Mouse (Mus musculus): Measurements from ENCODE around the gene Thumpd1. TPM values are rescaled to one million over a fixed set of nuclear protein-coding genes. Genes with fewer than 3 reads are reported as not detected.

The Thumpd1 gene
- polyA plus RNA-seq, 2 experiments: 14.6 to 28.1 TPM

- no peak overlapping the region for H3K27ac ChIP-seq
- no peak overlapping the region for H3K4me2 ChIP-seq (ENCODE audit: low read depth)
- H3K4me1 ChIP-seq (replicated peaks; ENCODE audit: control insufficient read depth in 2 of 2, insufficient read depth in 2 of 2, low read length in 1 of 2): no peaks in the 10 kb centered on the region
- H3K36me3 ChIP-seq (replicated peaks; ENCODE audit: control insufficient read depth, insufficient read depth, low read depth): no peaks in the 10 kb centered on the region
- no peak overlapping the region for H3K9ac ChIP-seq (replicated peaks)
- no peaks in the 10 kb centered on the region for H3K9me3 ChIP-seq (ENCODE audit: control insufficient read depth, low read length)
- H3K4me3 ChIP-seq (ENCODE audit: insufficient read depth in 1 of 2, low read depth in 2 of 2, low read length in 2 of 2): no peak overlapping the region
- H3K27me3 ChIP-seq (ENCODE audit: control insufficient read depth, insufficient read depth, low read length): no peaks in the 10 kb centered on the region
- DNase-seq (ENCODE audit: low read depth in 3 of 3, low spot score in 3 of 3) (no peak), ATAC-seq (ENCODE audit: insufficient read depth) (no peak)
- no peak for TF ChIP-seq CTCF (IDR thresholded peaks at IDR 0.05; ENCODE audit: low read depth)
- TF ChIP-seq EP300 (IDR thresholded peaks at IDR 0.05; ENCODE audit: low read depth): no peak
- WGBS (ENCODE audit: insufficient replicate concordance): 53% methylated on average over 3 of the region's 3 CpGs
Observed at GRCm38 (mm10) chr7:119667893-119668292, 52.7 kb downstream of the Thumpd1 start.

Other genes with a start within 250 kb of the Thumpd1 start
- not detected in 2 replicates for gene Umod, start 241.5 kb downstream of the Thumpd1 start, polyA plus RNA-seq (2012; rRNA removed)
- gene Umod, start 241.5 kb downstream of the Thumpd1 start, polyA plus RNA-seq (2014; fragmentation: Nextera tagmentation; extraction: Ambion mirVana): not detected in 2 replicates
- 0.06 TPM in 1 of 2 replicates, not detected in the other for gene Acsm5, start 201.3 kb downstream of the Thumpd1 start, polyA plus RNA-seq (2012; rRNA removed)
- gene Acsm5, start 201.3 kb downstream of the Thumpd1 start, polyA plus RNA-seq (2014; fragmentation: Nextera tagmentation; extraction: Ambion mirVana): 0.29 and 0.32 TPM in 2 replicates
- not detected in 2 replicates for gene Pdilt, start 197.3 kb downstream of the Thumpd1 start, polyA plus RNA-seq (2012; rRNA removed)
- not detected in 2 replicates for gene Pdilt, start 197.3 kb downstream of the Thumpd1 start, polyA plus RNA-seq (2014; fragmentation: Nextera tagmentation; extraction: Ambion mirVana)
- not detected in 2 replicates for gene Acsm2, start 166.5 kb downstream of the Thumpd1 start, polyA plus RNA-seq (2012; rRNA removed)
- 0.19 TPM in 1 of 2 replicates, not detected in the other for gene Acsm2, start 166.5 kb downstream of the Thumpd1 start, polyA plus RNA-seq (2014; fragmentation: Nextera tagmentation; extraction: Ambion mirVana)
- gene Acsm1, start 113.8 kb downstream of the Thumpd1 start, polyA plus RNA-seq (2012; rRNA removed): 0.80 and 1.5 TPM in 2 replicates
- 1.4 and 2.5 TPM in 2 replicates for gene Acsm1, start 113.8 kb downstream of the Thumpd1 start, polyA plus RNA-seq (2014; fragmentation: Nextera tagmentation; extraction: Ambion mirVana)
- gene Acsm4, start 30.8 kb downstream of the Thumpd1 start, polyA plus RNA-seq (2012; rRNA removed): not detected in 2 replicates
- gene Acsm4, start 30.8 kb downstream of the Thumpd1 start, polyA plus RNA-seq (2014; fragmentation: Nextera tagmentation; extraction: Ambion mirVana): not detected in 2 replicates
- 1.6 and 1.9 TPM in 2 replicates for gene Acsm3, start 40.1 kb upstream of the Thumpd1 start, polyA plus RNA-seq (2012; rRNA removed)
- gene Acsm3, start 40.1 kb upstream of the Thumpd1 start, polyA plus RNA-seq (2014; fragmentation: Nextera tagmentation; extraction: Ambion mirVana): 2.0 and 2.1 TPM in 2 replicates
- gene Rexo5, start 73.2 kb upstream of the Thumpd1 start, polyA plus RNA-seq (2012; rRNA removed): 6.2 and 14.6 TPM in 2 replicates
- 6.8 and 11.0 TPM in 2 replicates for gene Rexo5, start 73.2 kb upstream of the Thumpd1 start, polyA plus RNA-seq (2014; fragmentation: Nextera tagmentation; extraction: Ambion mirVana)
- 3.4 and 4.3 TPM in 2 replicates for gene Eri2, start 73.3 kb upstream of the Thumpd1 start, polyA plus RNA-seq (2012; rRNA removed)
- gene Eri2, start 73.3 kb upstream of the Thumpd1 start, polyA plus RNA-seq (2014; fragmentation: Nextera tagmentation; extraction: Ambion mirVana): 13.2 and 14.3 TPM in 2 replicates
- gene Lyrm1, start 175.1 kb upstream of the Thumpd1 start, polyA plus RNA-seq (2012; rRNA removed): 1.00 and 1.4 TPM in 2 replicates
- 2.0 and 3.2 TPM in 2 replicates for gene Lyrm1, start 175.1 kb upstream of the Thumpd1 start, polyA plus RNA-seq (2014; fragmentation: Nextera tagmentation; extraction: Ambion mirVana)
- gene Dcun1d3, start 175.5 kb upstream of the Thumpd1 start, polyA plus RNA-seq (2012; rRNA removed): 0.63 and 0.87 TPM in 2 replicates
- 1.2 and 1.9 TPM in 2 replicates for gene Dcun1d3, start 175.5 kb upstream of the Thumpd1 start, polyA plus RNA-seq (2014; fragmentation: Nextera tagmentation; extraction: Ambion mirVana)